Mouse (Mus musculus) testis, adult 2 months (tissue): ENCODE measurements around the gene Ttc3.

Experiments
- CTCF ChIP-seq: fragments of 200-500 bp; IDR thresholded peaks from 2 replicates; pipeline ENCODE4 v1.5.1; 2012; ENCODE audit warnings: low read depth, mild to moderate bottlenecking, inconsistent platforms, low read length, moderate library complexity; ENCODE audit not compliant: control insufficient read depth, insufficient read depth, insufficient replicate concordance
- POLR2A ChIP-seq: fragments of 200-500 bp; IDR thresholded peaks from 2 replicates; pipeline ENCODE4 v1.6.1; 2012; ENCODE audit warnings: low read depth, mild to moderate bottlenecking, inconsistent platforms, low read length, moderate library complexity; ENCODE audit not compliant: control insufficient read depth

GRCm38 (mm10) chr16:94350287-94350677 lies 20.1 kb upstream of the Ttc3 start:
- TF ChIP-seq POLR2A: no peak
- no peak for TF ChIP-seq CTCF
